Mouse (Mus musculus) myocyte (in vitro differentiated cells): ENCODE results near the gene Hnrnpc.

ENCODE experiments used
- MAX ChIP-seq: IDR thresholded peaks from one replicate; pipeline ENCODE4 v1.6.1; 2011; ENCODE audit warnings: low read depth, mild to moderate bottlenecking, control low read depth
- MYOD1 ChIP-seq, 3 experiments: IDR thresholded peaks; one replicate each; pipeline ENCODE4 v1.6.1; 2011; ENCODE audit warnings: control low read depth in 2 of 3, low read depth in 2 of 3, mild to moderate bottlenecking in 2 of 3, moderate library complexity in 1 of 3; ENCODE audit not compliant: insufficient read length in 2 of 3, control insufficient read depth in 1 of 3
- MYOG ChIP-seq, 3 experiments: IDR thresholded peaks; one replicate each; pipeline ENCODE4 v1.6.1; 2011; ENCODE audit warnings: control low read depth in 2 of 3, low read depth in 2 of 3, mild to moderate bottlenecking in 2 of 3; ENCODE audit not compliant: insufficient read length in 2 of 3, control insufficient read depth in 1 of 3, insufficient read depth in 1 of 3
- POLR2A ChIP-seq: IDR thresholded peaks from one replicate; pipeline ENCODE4 v1.6.1; 2011; ENCODE audit warnings: low read depth, mild to moderate bottlenecking, control low read depth, moderate library complexity; ENCODE audit not compliant: insufficient read length
- POLR2AphosphoS2 ChIP-seq: IDR thresholded peaks from one replicate; pipeline ENCODE4 v1.6.1; 2011; ENCODE audit warnings: low read depth, control low read depth; ENCODE audit not compliant: insufficient read length
- TCF3 ChIP-seq: IDR thresholded peaks from one replicate; pipeline ENCODE4 v1.6.1; 2011; ENCODE audit warnings: low read depth, control low read depth; ENCODE audit not compliant: insufficient read length

GRCm38 (mm10) chr14:52123918-52124317, 20.1 kb upstream of the Hnrnpc start:
- TF ChIP-seq MAX (no peak), POLR2AphosphoS2 (no peak), MYOD1 (IDR thresholded peaks at IDR 0.05; ENCODE audit: control insufficient read depth in 1 of 3, insufficient read length in 2 of 3, low read depth in 2 of 3) (no peak), POLR2A (no peak), MYOG (IDR thresholded peaks at IDR 0.05; ENCODE audit: control insufficient read depth in 1 of 3, insufficient read depth in 1 of 3, insufficient read length in 2 of 3, low read depth in 2 of 3) (no peak), TCF3 (no peak)
